Mouse (Mus musculus): ENCODE results near the gene Olfr1234. TPM values are rescaled to one million over a fixed set of nuclear protein-coding genes. Genes with fewer than 3 reads are reported as not detected.

Gene Olfr1234
- not detected for polyA plus RNA-seq (2014; fragmentation: Illumina TruSeq; extraction: RNeasy Lipid Tissue Mini Kit (QIAGEN cat#74804))

DNA sequence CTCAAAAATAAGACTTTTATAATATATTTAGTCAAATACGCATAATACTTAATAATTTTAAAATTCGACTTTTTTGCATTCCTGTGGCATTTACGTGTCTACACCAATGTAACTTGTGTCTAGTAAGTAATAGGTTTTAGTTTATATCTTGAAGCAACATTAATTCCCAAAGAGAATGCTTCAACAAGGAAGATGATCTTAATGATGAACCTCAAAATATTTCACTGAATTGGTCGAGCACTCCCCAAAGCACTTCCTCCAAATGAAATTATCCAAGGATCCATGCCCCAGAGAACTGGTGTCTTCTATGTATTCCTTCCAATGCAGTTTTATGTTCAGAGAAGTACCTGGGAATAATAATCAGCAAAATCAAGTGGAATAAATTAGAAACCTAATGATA, at the start of gene Olfr1234:
TSS of gene Olfr1234 (minus strand) at position 101 of the 400 bp plus-strand sequence.

DNA sequence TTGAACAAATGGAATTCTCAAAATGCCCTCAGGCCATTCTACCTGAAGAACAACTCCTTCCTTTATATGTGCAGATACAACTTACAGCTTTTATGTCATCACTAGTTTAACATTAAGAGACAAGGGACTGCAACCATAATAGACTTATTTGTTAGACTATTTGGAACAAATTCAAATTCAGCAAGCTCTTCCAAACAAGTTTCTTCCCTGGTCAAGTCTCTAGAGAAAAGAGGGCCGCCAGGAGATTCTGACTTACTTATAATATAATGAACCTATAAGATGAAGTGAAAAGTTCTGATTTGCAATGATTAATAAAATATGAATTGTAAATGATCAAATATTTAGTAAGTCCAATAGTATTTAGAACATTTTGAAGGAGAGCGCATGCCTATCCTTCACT, 44.9 kb upstream of the Olfr1234 start, which contains the start of gene Olfr1238:
TSS of gene Olfr1238 (minus strand) at position 101 of the 400 bp plus-strand sequence.

GRCm38 (mm10) chr2:89342298-89342697, 22.4 kb downstream of the Olfr1234 start, which contains the start of gene Olfr1233:
Gene Olfr1233, minus strand, starts transcription at chr2:89342398.

GRCm38 (mm10) chr2:89329575-89329974, 35.1 kb downstream of the Olfr1234 start, which contains the start of gene Olfr1232:
Gene Olfr1232, minus strand, starts transcription at chr2:89329675.

Other genes with a start within 250 kb of the Olfr1234 start
- gene Olfr1221, start 247.6 kb downstream of the Olfr1234 start, polyA plus RNA-seq (2014; fragmentation: Illumina TruSeq; extraction: RNeasy Lipid Tissue Mini Kit (QIAGEN cat#74804)) = not detected
- gene Olfr1222, start 231.8 kb downstream of the Olfr1234 start, polyA plus RNA-seq (2014; fragmentation: Illumina TruSeq; extraction: RNeasy Lipid Tissue Mini Kit (QIAGEN cat#74804)) = not detected
- gene Olfr1223, start 213.3 kb downstream of the Olfr1234 start, polyA plus RNA-seq (2014; fragmentation: Illumina TruSeq; extraction: RNeasy Lipid Tissue Mini Kit (QIAGEN cat#74804)) = not detected
- gene Olfr1224-ps1, start 200.8 kb downstream of the Olfr1234 start, polyA plus RNA-seq (2014; fragmentation: Illumina TruSeq; extraction: RNeasy Lipid Tissue Mini Kit (QIAGEN cat#74804)) = not detected
- not detected for gene Olfr1225, start 190.2 kb downstream of the Olfr1234 start, polyA plus RNA-seq (2014; fragmentation: Illumina TruSeq; extraction: RNeasy Lipid Tissue Mini Kit (QIAGEN cat#74804))
- not detected for gene Olfr1226, start 164.8 kb downstream of the Olfr1234 start, polyA plus RNA-seq (2014; fragmentation: Illumina TruSeq; extraction: RNeasy Lipid Tissue Mini Kit (QIAGEN cat#74804))
- gene Olfr1228, start 110.8 kb downstream of the Olfr1234 start, polyA plus RNA-seq (2014; fragmentation: Illumina TruSeq; extraction: RNeasy Lipid Tissue Mini Kit (QIAGEN cat#74804)) = not detected
- not detected for gene Olfr1229, start 76.9 kb downstream of the Olfr1234 start, polyA plus RNA-seq (2014; fragmentation: Illumina TruSeq; extraction: RNeasy Lipid Tissue Mini Kit (QIAGEN cat#74804))
- gene Olfr1230, start 67.6 kb downstream of the Olfr1234 start, polyA plus RNA-seq (2014; fragmentation: Illumina TruSeq; extraction: RNeasy Lipid Tissue Mini Kit (QIAGEN cat#74804)) = not detected
- gene Olfr1231, start 57.8 kb downstream of the Olfr1234 start, polyA plus RNA-seq (2014; fragmentation: Illumina TruSeq; extraction: RNeasy Lipid Tissue Mini Kit (QIAGEN cat#74804)) = not detected
- not detected for gene Olfr1232, start 35.2 kb downstream of the Olfr1234 start, polyA plus RNA-seq (2014; fragmentation: Illumina TruSeq; extraction: RNeasy Lipid Tissue Mini Kit (QIAGEN cat#74804))
- gene Olfr1233, start 22.5 kb downstream of the Olfr1234 start, polyA plus RNA-seq (2014; fragmentation: Illumina TruSeq; extraction: RNeasy Lipid Tissue Mini Kit (QIAGEN cat#74804)) = not detected
- gene Olfr1238, start 44.8 kb upstream of the Olfr1234 start, polyA plus RNA-seq (2014; fragmentation: Illumina TruSeq; extraction: RNeasy Lipid Tissue Mini Kit (QIAGEN cat#74804)) = not detected
- not detected for gene Olfr1239, start 55.5 kb upstream of the Olfr1234 start, polyA plus RNA-seq (2014; fragmentation: Illumina TruSeq; extraction: RNeasy Lipid Tissue Mini Kit (QIAGEN cat#74804))
- not detected for gene Olfr1240, start 78.1 kb upstream of the Olfr1234 start, polyA plus RNA-seq (2014; fragmentation: Illumina TruSeq; extraction: RNeasy Lipid Tissue Mini Kit (QIAGEN cat#74804))
- gene Olfr1241, start 122.3 kb upstream of the Olfr1234 start, polyA plus RNA-seq (2014; fragmentation: Illumina TruSeq; extraction: RNeasy Lipid Tissue Mini Kit (QIAGEN cat#74804)) = not detected
- not detected for gene Olfr1242, start 133.5 kb upstream of the Olfr1234 start, polyA plus RNA-seq (2014; fragmentation: Illumina TruSeq; extraction: RNeasy Lipid Tissue Mini Kit (QIAGEN cat#74804))
- gene Olfr1243, start 166.6 kb upstream of the Olfr1234 start, polyA plus RNA-seq (2014; fragmentation: Illumina TruSeq; extraction: RNeasy Lipid Tissue Mini Kit (QIAGEN cat#74804)) = not detected
- gene Olfr1245, start 213.6 kb upstream of the Olfr1234 start, polyA plus RNA-seq (2014; fragmentation: Illumina TruSeq; extraction: RNeasy Lipid Tissue Mini Kit (QIAGEN cat#74804)) = not detected
- not detected for gene Olfr1246, start 228.3 kb upstream of the Olfr1234 start, polyA plus RNA-seq (2014; fragmentation: Illumina TruSeq; extraction: RNeasy Lipid Tissue Mini Kit (QIAGEN cat#74804))
- gene Olfr1247, start 249.3 kb upstream of the Olfr1234 start, polyA plus RNA-seq (2014; fragmentation: Illumina TruSeq; extraction: RNeasy Lipid Tissue Mini Kit (QIAGEN cat#74804)) = not detected